Mouse (Mus musculus) hindbrain, postnatal 0 days (tissue): ENCODE measurements around the gene Rtbdn. TPM values are rescaled to one million over a fixed set of nuclear protein-coding genes. Genes with fewer than 3 reads are reported as not detected.

Experiments
- ATAC-seq: fragments of 200-750 bp; cut with Nextera tagmentation; 2 replicates; pipeline ENCODE4 v1.8.0; 2017; ENCODE audit warnings: mild to moderate bottlenecking, moderate TSS enrichment, moderate library complexity
- DNase-seq: peaks from one replicate; pipeline ENCODE4 v3.0.0-alpha.2; 2015; ENCODE audit warnings: low spot score
- H3K27ac ChIP-seq: fragments of 300-500 bp; sonication (generic); 2 replicates; pipeline ENCODE4 v1.5.1; 2014; ENCODE audit warnings: mild to moderate bottlenecking
- H3K27me3 ChIP-seq: fragments of 300-500 bp; sonication (generic); 2 replicates; pipeline ENCODE4 v1.6.1; 2014; ENCODE audit warnings: low read length, mixed read lengths; ENCODE audit not compliant: insufficient read depth
- H3K36me3 ChIP-seq: fragments of 300-500 bp; sonication (generic); 2 replicates; pipeline ENCODE4 v1.6.1; 2014; ENCODE audit warnings: low read length, mixed read lengths; ENCODE audit not compliant: insufficient read depth
- H3K4me1 ChIP-seq: fragments of 300-500 bp; sonication (generic); 2 replicates; pipeline ENCODE4 v1.6.1; 2014; ENCODE audit warnings: antibody characterized with exemption, low read length, mixed read lengths; ENCODE audit not compliant: insufficient read depth
- H3K4me2 ChIP-seq: fragments of 300-500 bp; sonication (generic); 2 replicates; pipeline ENCODE4 v1.6.1; 2014; ENCODE audit warnings: low read depth, mild to moderate bottlenecking, low read length, moderate library complexity, mixed read lengths
- H3K4me3 ChIP-seq: fragments of 300-500 bp; sonication (generic); 2 replicates; pipeline ENCODE4 v1.5.1; 2014; ENCODE audit warnings: low read length
- H3K9ac ChIP-seq: fragments of 300-500 bp; sonication (generic); replicated peaks from 2 replicates; pipeline ENCODE4 v1.6.1; 2014; ENCODE audit warnings: mild to moderate bottlenecking, low read length, moderate library complexity, mixed read lengths
- H3K9me3 ChIP-seq: fragments of 300-500 bp; sonication (generic); 2 replicates; pipeline ENCODE4 v1.6.1; 2016; ENCODE audit warnings: low read length, mixed read lengths
- CTCF ChIP-seq: IDR thresholded peaks from 2 replicates; pipeline ENCODE4 v1.5.1; 2016; ENCODE audit warnings: antibody characterized with exemption, control low read depth, low read depth
- WGBS: fragments of 180-500 bp; shearing (Covaris S2); extraction: QIAGEN DNeasy Blood & Tissue Kit; methylation state at CpG from one replicate; pipeline ENCODE4 v1.1.7; 2014; 5-methylcytosine and 5-hydroxymethylcytosine counted together
- polyA plus RNA-seq: library from polyadenylated mRNA; unstranded; fragments of >200 nt; fragmentation: Nextera tagmentation; extraction: Ambion mirVana; gene quantifications from 2 replicates; pipeline ENCODE4 v1.2.1, GENCODE M21; 2015
- total RNA-seq: library from RNA; depleted of rRNA; stranded (reverse); fragments of >200 nt; gene quantifications from 2 replicates; pipeline ENCODE4 v1.2.3, GENCODE M21; 2014

Gene Rtbdn
- total and polyA plus RNA-seq, 2 experiments from 2014 or later = 4.1 to 5.8 TPM

- peaks cover 69% of the 10 kb centered on the region for H3K36me3 ChIP-seq
- ATAC-seq = no peak
- H3K4me3 ChIP-seq = no peak overlapping the region
- H3K4me2 ChIP-seq = no peak overlapping the region
- H3K9me3 ChIP-seq = no peaks in the 10 kb centered on the region
- H3K4me1 ChIP-seq = no peaks in the 10 kb centered on the region
- H3K27ac ChIP-seq = no peak overlapping the region
- no peaks in the 10 kb centered on the region for H3K27me3 ChIP-seq
- 33% methylated on average over 20 of the region's 20 CpGs for WGBS
- no peak for TF ChIP-seq CTCF
- no peak overlapping the region for H3K9ac ChIP-seq
- no peak for DNase-seq
These were observed 29.0 kb upstream of the Rtbdn start for GRCm38 (mm10) chr8:84917781-84918180.

- H3K4me2 ChIP-seq = no peak overlapping the region
- no peak overlapping the region for H3K4me3 ChIP-seq
- H3K9ac ChIP-seq = no peak overlapping the region
- peaks cover 64% of the 10 kb centered on the region for H3K36me3 ChIP-seq
- H3K4me1 ChIP-seq = no peaks in the 10 kb centered on the region
- H3K27me3 ChIP-seq = no peaks in the 10 kb centered on the region
- WGBS = 90% methylated on average over 15 of the region's 15 CpGs
- no peak for ATAC-seq
- H3K27ac ChIP-seq = no peak overlapping the region
- TF ChIP-seq CTCF = no peak
- DNase-seq = no peak
- no peaks in the 10 kb centered on the region for H3K9me3 ChIP-seq
These were observed 28.1 kb upstream of the Rtbdn start for GRCm38 (mm10) chr8:84918646-84919045.

GRCm38 (mm10) chr8:84921596-84921995 is 25.2 kb upstream of the Rtbdn start:
- Histone ChIP-seq H3K27me3 (no peaks in the 10 kb centered on the region), H3K36me3 (peaks cover 68% of the 10 kb centered on the region), H3K9me3 (no peaks in the 10 kb centered on the region), H3K9ac (no peak overlapping the region), H3K27ac (no peak overlapping the region), H3K4me3 (no peak overlapping the region), H3K4me1 (no peaks in the 10 kb centered on the region), H3K4me2 (no peak overlapping the region)
- TF ChIP-seq CTCF = no peak
- DNase-seq (no peak), ATAC-seq (no peak)
- WGBS = 83% methylated on average over 2 of the region's 2 CpGs

GRCm38 (mm10) chr8:84925557-84925956 is 21.2 kb upstream of the Rtbdn start:
- no peaks in the 10 kb centered on the region; the same call in 1 of the 2 replicates for H3K4me1 ChIP-seq
- ATAC-seq = no peak
- H3K27ac ChIP-seq = no peak overlapping the region
- no peaks in the 10 kb centered on the region for H3K27me3 ChIP-seq
- no peak for TF ChIP-seq CTCF
- no peaks in the 10 kb centered on the region for H3K9me3 ChIP-seq
- no peak for DNase-seq
- H3K4me3 ChIP-seq = no peak overlapping the region
- no peak overlapping the region for H3K4me2 ChIP-seq
- 67% methylated on average over 7 of the region's 7 CpGs for WGBS
- peaks cover 56% of the 10 kb centered on the region; the same call in 1 of the 2 replicates for H3K36me3 ChIP-seq
- no peak overlapping the region for H3K9ac ChIP-seq

GRCm38 (mm10) chr8:84927513-84927912 is 19.3 kb upstream of the Rtbdn start:
- no peak overlapping the region for H3K9ac ChIP-seq
- DNase-seq (no peak), ATAC-seq (no peak)
- WGBS = 85% methylated on average over 1 of the region's 1 CpGs
- H3K36me3 ChIP-seq = peaks cover 40% of the 10 kb centered on the region; the same call in 1 of the 2 replicates
- no peaks in the 10 kb centered on the region for H3K9me3 ChIP-seq
- no peaks in the 10 kb centered on the region; the same call in 1 of the 2 replicates for H3K4me1 ChIP-seq
- no peak for TF ChIP-seq CTCF
- H3K27me3 ChIP-seq = no peaks in the 10 kb centered on the region
- no peak overlapping the region for H3K4me3 ChIP-seq
- no peak overlapping the region for H3K4me2 ChIP-seq
- H3K27ac ChIP-seq = no peak overlapping the region

GRCm38 (mm10) chr8:84928456-84929306 is 18.1 kb upstream of the Rtbdn start:
- Histone ChIP-seq H3K4me3 (peak overlapping the region; percentile 19), H3K27me3 (no peaks in the 10 kb centered on the region), H3K9me3 (no peaks in the 10 kb centered on the region), H3K36me3 (peaks cover 37% of the 10 kb centered on the region; the same call in 1 of the 2 replicates), H3K27ac (peak overlapping the region; percentile 15; the same call in 1 of the 2 replicates), H3K9ac (0 out of 2 replicates have a peak overlapping the region, but pooled peaks have one; percentile 24), H3K4me1 (peaks cover under 1% of the 10 kb centered on the region; the same call in 1 of the 2 replicates), H3K4me2 (peak overlapping the region; percentile 52)
- ATAC-seq (peak; percentile 84), DNase-seq (peak; percentile 87)
- 6% methylated on average over 47 of the region's 52 CpGs for WGBS
- peak; percentile 83 for TF ChIP-seq CTCF

GRCm38 (mm10) chr8:84930582-84930981 is 16.2 kb upstream of the Rtbdn start:
- no peaks in the 10 kb centered on the region for H3K9me3 ChIP-seq
- no peak overlapping the region for H3K4me3 ChIP-seq
- no peak overlapping the region for H3K9ac ChIP-seq
- ATAC-seq (no peak), DNase-seq (no peak)
- 91% methylated on average over 13 of the region's 13 CpGs for WGBS
- no peak for TF ChIP-seq CTCF
- H3K4me1 ChIP-seq = peaks cover 19% of the 10 kb centered on the region
- H3K27ac ChIP-seq = no peak overlapping the region
- peaks cover 23% of the 10 kb centered on the region; the same call in 1 of the 2 replicates for H3K36me3 ChIP-seq
- no peak overlapping the region for H3K4me2 ChIP-seq
- H3K27me3 ChIP-seq = no peaks in the 10 kb centered on the region
